Mouse (Mus musculus) ovary, postnatal 36 days (tissue): ENCODE measurements around the gene 4930524J08Rik.

ENCODE experiments used
- DNase-seq: peaks from one replicate; pipeline ENCODE4 v3.0.0; 2022; ENCODE audit warnings: low spot score, mixed read lengths

The 4930524J08Rik gene

GRCm38 (mm10) chr5:100005431-100005830 lies 26.6 kb downstream of the 4930524J08Rik start:
- DNase-seq = no peak

- DNase-seq = no peak
These were observed 27.0 kb downstream of the 4930524J08Rik start for GRCm38 (mm10) chr5:100005896-100006295.

- DNase-seq = no peak
These were observed 27.6 kb downstream of the 4930524J08Rik start for GRCm38 (mm10) chr5:100006324-100007039.

- no peak for DNase-seq
These were observed 28.1 kb downstream of the 4930524J08Rik start for GRCm38 (mm10) chr5:100007040-100007375.

GRCm38 (mm10) chr5:100008485-100008884 lies 29.6 kb downstream of the 4930524J08Rik start:
- DNase-seq = no peak

- DNase-seq = no peak
These were observed 33.7 kb downstream of the 4930524J08Rik start for GRCm38 (mm10) chr5:100012599-100012998.

GRCm38 (mm10) chr5:100020089-100020488 lies 41.2 kb downstream of the 4930524J08Rik start:
- DNase-seq = no peak

GRCm38 (mm10) chr5:100024403-100024802 lies 45.5 kb downstream of the 4930524J08Rik start:
- DNase-seq = no peak

- no peak for DNase-seq
These were observed 46.0 kb downstream of the 4930524J08Rik start for GRCm38 (mm10) chr5:100024868-100025267.
